Mouse (Mus musculus): ENCODE measurements around the gene Lta. TPM values are rescaled to one million over a fixed set of nuclear protein-coding genes. Genes with fewer than 3 reads are reported as not detected.

The Lta gene
- polyA plus RNA-seq, 1 experiment from 2014 or later, result not detected

DNA sequence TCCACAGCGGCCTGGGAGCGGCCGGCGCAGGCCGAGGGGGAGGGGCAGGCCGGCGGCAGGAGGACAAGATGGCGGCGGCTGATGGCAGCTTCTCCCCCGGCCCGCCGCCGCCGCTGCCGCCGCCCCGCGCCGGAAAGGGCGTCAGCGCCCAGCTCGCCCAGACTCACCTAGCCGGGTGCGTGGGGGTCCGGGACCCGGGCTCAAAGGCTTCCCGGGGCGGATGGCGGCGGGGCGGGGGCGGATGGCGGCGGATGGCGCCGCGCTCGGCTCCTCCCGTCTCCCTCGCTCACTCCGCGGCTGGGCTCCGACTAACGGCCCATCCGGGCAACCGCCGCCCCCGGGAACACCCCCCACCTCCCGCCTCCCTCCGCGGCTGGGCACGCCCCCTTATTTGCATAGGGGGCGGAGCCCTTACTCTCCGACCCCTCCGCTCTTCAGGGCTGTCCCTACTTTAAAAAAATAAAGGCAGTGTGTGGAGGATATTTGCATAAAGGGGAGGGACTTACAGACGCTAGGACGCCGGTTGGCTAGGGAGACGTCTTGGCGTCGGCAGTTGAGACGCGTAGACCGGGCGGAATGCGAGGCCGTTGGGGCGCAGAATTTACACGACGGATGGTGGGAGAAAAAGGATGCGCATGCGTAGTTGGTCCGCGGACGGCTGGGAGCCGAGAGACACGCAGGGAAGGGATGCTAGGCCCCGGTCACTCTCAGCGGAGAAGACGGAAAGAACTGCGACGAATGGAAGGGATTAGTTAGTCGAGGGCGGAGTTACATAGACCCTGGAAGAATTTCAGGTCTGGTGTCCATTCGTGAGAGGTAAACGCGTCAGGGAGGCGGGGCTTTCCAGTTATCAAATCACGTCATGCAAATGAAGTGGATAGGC lies 40.3 kb downstream of the Lta start, which contains the start of gene Prrc2a:
Gene Prrc2a, minus strand, starts transcription at position 330 of the 883 bp plus-strand sequence.
- no peaks in the 10 kb centered on the region for H3K27me3 ChIP-seq (ENCODE audit: insufficient read depth, poor library complexity, severe bottlenecking)
- WGBS, result under 1% methylated on average over 74 of the region's 89 CpGs

DNA sequence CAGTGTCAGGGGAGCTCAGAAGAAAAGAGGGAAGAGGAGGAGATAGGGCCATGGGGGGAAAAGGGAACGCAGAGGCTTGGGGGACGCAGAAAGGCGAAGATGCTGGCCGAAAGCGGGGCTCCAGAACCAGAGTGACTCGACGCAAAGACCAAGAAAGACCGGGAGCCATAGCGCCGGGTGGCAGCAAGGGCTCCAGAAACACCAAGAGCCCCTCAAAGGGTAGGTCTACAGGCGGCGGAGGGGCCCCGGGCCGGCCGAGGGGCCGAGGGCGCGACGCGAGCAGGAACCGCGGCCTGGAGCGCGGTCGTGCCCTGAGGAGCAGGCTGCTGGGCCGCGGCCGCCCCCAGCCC lies 41.0 kb downstream of the Lta start:
- under 1% methylated on average over 28 of the region's 28 CpGs for WGBS
- DNase-seq (ENCODE audit: low spot score), result no peak
- Histone ChIP-seq H3K27ac (peak overlapping the region; percentile 100), H3K36me3 (peaks cover 38% of the 10 kb centered on the region), H3K4me3 (peak overlapping the region; percentile 97), H3K4me1 (replicated peaks) (peaks cover 30% of the 10 kb centered on the region), H3K27me3 (ENCODE audit: insufficient read depth, poor library complexity, severe bottlenecking) (no peaks in the 10 kb centered on the region), H3K9me3 (no peaks in the 10 kb centered on the region)

More for the DNA sequence above, 40.3 kb downstream of the Lta start, which contains the start of gene Prrc2a:
- Histone ChIP-seq H3K4me1 (replicated peaks) (peaks cover 30% of the 10 kb centered on the region), H3K27ac (peak within 1 kb of the TSS; percentile 100), H3K36me3 (peaks cover 32% of the 10 kb centered on the region), H3K9me3 (no peaks in the 10 kb centered on the region), H3K4me3 (peak within 1 kb of the TSS; percentile 97)
- DNase-seq (ENCODE audit: low spot score), result peak; percentile 99

GRCm38 (mm10) chr17:35163326-35164081 lies 41.6 kb downstream of the Lta start:
- peak overlapping the region; percentile 97 for H3K4me3 ChIP-seq
- no peak for DNase-seq (ENCODE audit: low spot score)
- no peaks in the 10 kb centered on the region for H3K27me3 ChIP-seq (ENCODE audit: insufficient read depth, poor library complexity, severe bottlenecking)
- WGBS, result 26% methylated on average over 8 of the region's 8 CpGs
- H3K4me1 ChIP-seq (replicated peaks), result peaks cover 30% of the 10 kb centered on the region
- no peaks in the 10 kb centered on the region for H3K9me3 ChIP-seq
- H3K36me3 ChIP-seq, result peaks cover 45% of the 10 kb centered on the region
- H3K27ac ChIP-seq, result peak overlapping the region; percentile 100

GRCm38 (mm10) chr17:35162730-35163129 lies 42.4 kb downstream of the Lta start:
- H3K4me1 ChIP-seq (replicated peaks), result peaks cover 30% of the 10 kb centered on the region
- no peaks in the 10 kb centered on the region for H3K9me3 ChIP-seq
- 71% methylated on average over 12 of the region's 12 CpGs for WGBS
- no peaks in the 10 kb centered on the region for H3K27me3 ChIP-seq (ENCODE audit: insufficient read depth, poor library complexity, severe bottlenecking)
- peaks cover 52% of the 10 kb centered on the region for H3K36me3 ChIP-seq
- no peak for DNase-seq (ENCODE audit: low spot score)
- H3K4me3 ChIP-seq, result peak overlapping the region; percentile 97
- peak overlapping the region; percentile 100 for H3K27ac ChIP-seq

GRCm38 (mm10) chr17:35162121-35162520 lies 43.0 kb downstream of the Lta start:
- peaks cover 58% of the 10 kb centered on the region for H3K36me3 ChIP-seq
- H3K4me3 ChIP-seq, result peak overlapping the region; percentile 97
- H3K27ac ChIP-seq, result no peak overlapping the region

GRCm38 (mm10) chr17:35161421-35161820 lies 43.7 kb downstream of the Lta start:
- H3K36me3 ChIP-seq, result peaks cover 65% of the 10 kb centered on the region
- H3K4me1 ChIP-seq (replicated peaks), result peaks cover 28% of the 10 kb centered on the region
- H3K4me3 ChIP-seq, result peak overlapping the region; percentile 97
- WGBS, result 90% methylated on average over 11 of the region's 11 CpGs
- no peak for DNase-seq (ENCODE audit: low spot score)
- no peak overlapping the region for H3K27ac ChIP-seq
- no peaks in the 10 kb centered on the region for H3K9me3 ChIP-seq
- no peaks in the 10 kb centered on the region for H3K27me3 ChIP-seq (ENCODE audit: insufficient read depth, poor library complexity, severe bottlenecking)

More at GRCm38 (mm10) chr17:35162121-35162520, 43.0 kb downstream of the Lta start:
- WGBS, result 82% methylated on average over 14 of the region's 14 CpGs
- DNase-seq (ENCODE audit: low spot score), result no peak
- Histone ChIP-seq H3K4me1 (replicated peaks) (peaks cover 30% of the 10 kb centered on the region), H3K27me3 (ENCODE audit: insufficient read depth, poor library complexity, severe bottlenecking) (no peaks in the 10 kb centered on the region), H3K9me3 (no peaks in the 10 kb centered on the region)

DNA sequence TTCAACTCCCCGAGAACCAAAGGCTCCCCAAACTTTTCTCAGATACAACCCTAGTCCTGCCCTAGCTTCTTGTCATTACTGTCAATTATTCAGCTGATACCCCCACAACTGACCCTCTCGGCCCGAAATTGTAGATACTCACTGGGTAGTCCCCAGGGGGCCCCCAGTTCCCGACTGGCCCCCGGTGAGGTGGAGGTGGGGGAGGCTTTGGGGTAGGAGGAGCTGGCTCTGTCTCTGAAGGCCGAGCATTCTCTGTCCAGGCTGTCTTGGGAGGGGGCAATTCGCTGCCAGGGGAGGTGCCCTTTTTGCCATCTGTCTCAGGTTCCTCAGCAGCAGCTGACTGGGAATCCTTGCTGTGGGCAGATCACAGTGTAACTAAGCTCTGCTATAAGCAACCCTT lies 45.5 kb downstream of the Lta start:
- H3K9me3 ChIP-seq, result no peaks in the 10 kb centered on the region
- WGBS, result 87% methylated on average over 7 of the region's 7 CpGs
- H3K4me1 ChIP-seq (replicated peaks), result peaks cover 21% of the 10 kb centered on the region
- no peaks in the 10 kb centered on the region for H3K27me3 ChIP-seq (ENCODE audit: insufficient read depth, poor library complexity, severe bottlenecking)
- H3K27ac ChIP-seq, result no peak overlapping the region
- H3K36me3 ChIP-seq, result peaks cover 83% of the 10 kb centered on the region
- no peak for DNase-seq (ENCODE audit: low spot score)
- no peak overlapping the region for H3K4me3 ChIP-seq

GRCm38 (mm10) chr17:35158850-35159593 lies 46.1 kb downstream of the Lta start:
- H3K27me3 ChIP-seq (ENCODE audit: insufficient read depth, poor library complexity, severe bottlenecking), result no peaks in the 10 kb centered on the region
- H3K27ac ChIP-seq, result no peak overlapping the region
- 94% methylated on average over 16 of the region's 16 CpGs for WGBS
- H3K36me3 ChIP-seq, result peaks cover 89% of the 10 kb centered on the region
- no peak for DNase-seq (ENCODE audit: low spot score)
- H3K4me1 ChIP-seq (replicated peaks), result peaks cover 21% of the 10 kb centered on the region
- 0 out of 2 replicates have a peak overlapping the region, but pooled peaks have one; percentile 1 for H3K4me3 ChIP-seq
- H3K9me3 ChIP-seq, result no peaks in the 10 kb centered on the region

- Histone ChIP-seq H3K36me3 (peaks cover 100% of the 10 kb centered on the region), H3K27me3 (ENCODE audit: insufficient read depth, poor library complexity, severe bottlenecking) (no peaks in the 10 kb centered on the region), H3K4me3 (peak overlapping the region; percentile 1; the same call in 1 of the 2 replicates), H3K4me1 (replicated peaks) (peaks cover 12% of the 10 kb centered on the region), H3K9me3 (no peaks in the 10 kb centered on the region), H3K27ac (no peak overlapping the region)
- no peak for DNase-seq (ENCODE audit: low spot score)
- 94% methylated on average over 8 of the region's 8 CpGs for WGBS
Observed at GRCm38 (mm10) chr17:35157661-35158175, 47.4 kb downstream of the Lta start.

GRCm38 (mm10) chr17:35157254-35157653 lies 47.9 kb downstream of the Lta start:
- no peaks in the 10 kb centered on the region for H3K9me3 ChIP-seq
- H3K27ac ChIP-seq, result no peak overlapping the region
- DNase-seq (ENCODE audit: low spot score), result no peak
- H3K27me3 ChIP-seq (ENCODE audit: insufficient read depth, poor library complexity, severe bottlenecking), result no peaks in the 10 kb centered on the region
- H3K4me3 ChIP-seq, result no peak overlapping the region
- peaks cover 8% of the 10 kb centered on the region for H3K4me1 ChIP-seq (replicated peaks)
- peaks cover 100% of the 10 kb centered on the region for H3K36me3 ChIP-seq
- WGBS, result 94% methylated on average over 8 of the region's 8 CpGs

GRCm38 (mm10) chr17:35156461-35157200 lies 48.5 kb downstream of the Lta start:
- no peak for DNase-seq (ENCODE audit: low spot score)
- peaks cover 1% of the 10 kb centered on the region; the same call in 1 of the 2 replicates for H3K4me1 ChIP-seq (replicated peaks)
- whole genome bisulfite sequencing, result 92% methylated on average over 33 of the region's 33 CpGs
- H3K36me3 ChIP-seq, result peaks cover 100% of the 10 kb centered on the region
- H3K9me3 ChIP-seq, result no peaks in the 10 kb centered on the region
- H3K4me3 ChIP-seq, result no peak overlapping the region; the same call in 1 of the 2 replicates
- H3K27me3 ChIP-seq (ENCODE audit: insufficient read depth, poor library complexity, severe bottlenecking), result no peaks in the 10 kb centered on the region
- no peak overlapping the region for H3K27ac ChIP-seq
